Mouse (Mus musculus) kidney, postnatal 25 days (tissue): ENCODE results near the gene Nod1.
A peak's percentile ranks its signal among the peaks of the same experiment; 100 is the strongest.
"Not testable (repeated sequence)": the region's sequence is repeated elsewhere in the genome, so short reads cannot be mapped to it uniquely, and the experiment has no call there.

Experiments
- DNase-seq, 2 experiments: peaks; one replicate each; pipeline ENCODE4 v3.0.0; 2021; ENCODE audit warnings: mixed read lengths in 2 of 2

Gene Nod1

GRCm38 (mm10) chr6:54979426-54979825 is 7.0 kb upstream of the Nod1 start:
- no peak for DNase-seq

GRCm38 (mm10) chr6:54975616-54976015 is 3.2 kb upstream of the Nod1 start:
- DNase-seq = no peak

- DNase-seq = peak in 1 of 2 experiments; percentile 57
Observed at GRCm38 (mm10) chr6:54974501-54974900, 2.1 kb upstream of the Nod1 start.

- peak; percentile 23 to 55 for DNase-seq
Observed at GRCm38 (mm10) chr6:54972929-54973211, 458 bp upstream of the Nod1 start.

GRCm38 (mm10) chr6:54971731-54972110 is 691 bp downstream of the Nod1 start:
- DNase-seq = peak; percentile 58 to 80

GRCm38 (mm10) chr6:54970506-54970905 is 1.9 kb downstream of the Nod1 start:
- peak in 1 of 2 experiments; percentile 20 for DNase-seq

- DNase-seq = no peak
Observed at GRCm38 (mm10) chr6:54969801-54970200, 2.6 kb downstream of the Nod1 start.

GRCm38 (mm10) chr6:54967591-54967990 is 4.8 kb downstream of the Nod1 start:
- DNase-seq = no peak

GRCm38 (mm10) chr6:54965234-54965633 is 7.2 kb downstream of the Nod1 start:
- no peak for DNase-seq

- no peak for DNase-seq
Observed at GRCm38 (mm10) chr6:54964755-54965154, 7.7 kb downstream of the Nod1 start.

- no peak for DNase-seq
Observed at GRCm38 (mm10) chr6:54963599-54963998, 8.8 kb downstream of the Nod1 start.

GRCm38 (mm10) chr6:54957655-54958054 is 14.8 kb downstream of the Nod1 start:
- no peak for DNase-seq

GRCm38 (mm10) chr6:54956425-54956824 is 16.0 kb downstream of the Nod1 start:
- no peak for DNase-seq

GRCm38 (mm10) chr6:54955949-54956348 is 16.5 kb downstream of the Nod1 start:
- no peak for DNase-seq

- DNase-seq = no peak
Observed at GRCm38 (mm10) chr6:54954659-54955414, 17.6 kb downstream of the Nod1 start.

GRCm38 (mm10) chr6:54953399-54953798 is 19.0 kb downstream of the Nod1 start:
- DNase-seq = not testable (repeated sequence)

- no peak for DNase-seq
Observed at GRCm38 (mm10) chr6:54952542-54952941, 19.9 kb downstream of the Nod1 start.

- DNase-seq = no peak
Observed at GRCm38 (mm10) chr6:54948682-54949081, 23.7 kb downstream of the Nod1 start.

- DNase-seq = no peak
Observed at GRCm38 (mm10) chr6:54946241-54946953, 26.0 kb downstream of the Nod1 start.

GRCm38 (mm10) chr6:54944551-54944950 is 27.9 kb downstream of the Nod1 start:
- DNase-seq = no peak

GRCm38 (mm10) chr6:54943753-54944152 is 28.7 kb downstream of the Nod1 start:
- no peak for DNase-seq

- DNase-seq = peak in 1 of 2 experiments; percentile 48
Observed at GRCm38 (mm10) chr6:54943292-54943691, 29.1 kb downstream of the Nod1 start.

- no peak for DNase-seq
Observed at GRCm38 (mm10) chr6:54941149-54941548, 31.3 kb downstream of the Nod1 start.

- DNase-seq = peak in 1 of 2 experiments; percentile 53
Observed at GRCm38 (mm10) chr6:54940126-54940525, 32.3 kb downstream of the Nod1 start.
